Mouse (Mus musculus): ENCODE measurements around the gene Rps6ka2.
"Not testable (repeated sequence)": the region's sequence is repeated elsewhere in the genome, so short reads cannot be mapped to it uniquely, and the experiment has no call there.

- not testable (repeated sequence) for TF ChIP-seq CTCF, EP300 (IDR thresholded peaks at IDR 0.05; ENCODE audit: low read depth)
These were observed 35.9 kb upstream of the Rps6ka2 start for GRCm38 (mm10) chr17:7134002-7134401.

All from heart, postnatal 0 days (tissue).